Comparison of ENCODE assay signal across 9 mouse cellular contexts in genomic region chr9:104574476-104574875, GRCm38 (mm10). TPM values are rescaled to one million over a fixed set of nuclear protein-coding genes. Genes with fewer than 3 reads are reported as not detected.
A peak's percentile ranks its signal among the peaks of the same experiment; 100 is the strongest.
DNase-seq lines count a peak whose midpoint lies in the region; ATAC-seq and TF ChIP-seq lines count a peak whose summit lies in the region.
"Had no signal": no experiment of that assay in that cellular context is flagged by ENCODE, and none has a peak within 500 bp of the region (broad histone marks: within the 10 kb centered on the region; RNA-seq: fewer than 3 reads in every experiment).

No protein-coding gene starts in this region.

- no peak overlapping the region for H3K4me2 ChIP-seq in hindbrain, embryonic 15.5 days
- H3K4me2 ChIP-seq in midbrain, embryonic 11.5 days = no peak overlapping the region

- intact Hi-C loops in left cerebral cortex, postnatal 14 days (cut with DNase I) = loop anchor here (5.0 to 10.0 kb wide), 3 partner anchors 100 to 813 kb away; partner anchors contain the start of gene Mrpl3

- H3K9ac ChIP-seq in hindbrain, embryonic 15.5 days = no peak overlapping the region
- H3K9ac ChIP-seq in midbrain, embryonic 11.5 days (ENCODE audit: low read length) = no peak overlapping the region

- no peaks in the 10 kb centered on the region for H3K9me3 ChIP-seq in heart, embryonic 10.5 days
- no peaks in the 10 kb centered on the region for H3K9me3 ChIP-seq in hindbrain, embryonic 15.5 days
- no peaks in the 10 kb centered on the region for H3K9me3 ChIP-seq in midbrain, embryonic 11.5 days (ENCODE audit: control insufficient read depth, low read length)
- H3K9me3 ChIP-seq: megakaryocyte, embryonic 14.5 days had no signal

- no peaks in the 10 kb centered on the region for H3K36me3 ChIP-seq in heart, embryonic 10.5 days
- H3K36me3 ChIP-seq in hindbrain, embryonic 15.5 days = no peaks in the 10 kb centered on the region
- no peaks in the 10 kb centered on the region for H3K36me3 ChIP-seq in midbrain, embryonic 11.5 days (ENCODE audit: control insufficient read depth, insufficient read depth, low read length)
- H3K36me3 ChIP-seq in spleen, adult 2 months (ENCODE audit: control insufficient read depth, insufficient read depth, low read length) = no peaks in the 10 kb centered on the region

- peak; percentile 79 for DNase-seq in heart, embryonic 10.5 days (ENCODE audit: low spot score)
- DNase-seq in heart, adult 9 months (ENCODE audit: low spot score in 2 of 2) = no peak
- DNase-seq in fibroblast of lung, adult 2 months (ENCODE audit: low read depth) = peak; percentile 4
- DNase-seq in left cerebral cortex, postnatal 14 days (ENCODE audit: low spot score in 2 of 2) = peak; percentile 48 to 80
- DNase-seq in midbrain, embryonic 11.5 days (ENCODE audit: low spot score, missing footprints) = peak; percentile 95
- peak in 1 of 2 experiments; percentile 28 for DNase-seq in spleen, adult 2 months (ENCODE audit: low read depth in 1 of 2, low spot score in 2 of 2)

- TF ChIP-seq POLR2A in bone marrow, adult 2 months (IDR thresholded peaks at IDR 0.05; ENCODE audit: borderline replicate concordance, control insufficient read depth, low read depth, low read length) = no peak
- no peak for TF ChIP-seq POLR2A in spleen, adult 2 months (IDR thresholded peaks at IDR 0.05; ENCODE audit: low read depth, low read length)

- H3K27ac ChIP-seq in heart, embryonic 10.5 days = no peak overlapping the region
- H3K27ac ChIP-seq in bone marrow, adult 2 months (ENCODE audit: control insufficient read depth, insufficient read depth, low read depth, low read length, poor library complexity) = no peak overlapping the region
- no peak overlapping the region for H3K27ac ChIP-seq in hindbrain, embryonic 15.5 days (replicated peaks)
- H3K27ac ChIP-seq in midbrain, embryonic 11.5 days (ENCODE audit: low read depth, low read length) = no peak overlapping the region
- H3K27ac ChIP-seq in spleen, adult 2 months (ENCODE audit: insufficient read depth, low read length) = no peak overlapping the region

- ATAC-seq in hindbrain, embryonic 15.5 days (ENCODE audit: low FRiP score, low read depth) = peak; percentile 84; the same call in 1 of the 2 replicates
- peak; percentile 77; the same call in 1 of the 2 replicates for ATAC-seq in midbrain, embryonic 11.5 days (ENCODE audit: low FRiP score)

- no peaks in the 10 kb centered on the region for H3K4me1 ChIP-seq in heart, embryonic 10.5 days
- H3K4me1 ChIP-seq in bone marrow, adult 2 months (ENCODE audit: control insufficient read depth, insufficient read depth, low read length) = no peaks in the 10 kb centered on the region
- peaks cover 9% of the 10 kb centered on the region for H3K4me1 ChIP-seq in hindbrain, embryonic 15.5 days (replicated peaks)
- H3K4me1 ChIP-seq in midbrain, embryonic 11.5 days (ENCODE audit: control insufficient read depth, insufficient read depth, low read length) = peaks cover 4% of the 10 kb centered on the region; the same call in 1 of the 2 replicates
- H3K4me1 ChIP-seq in spleen, adult 2 months (ENCODE audit: control insufficient read depth, insufficient read depth, insufficient read length) = no peaks in the 10 kb centered on the region
- H3K4me1 ChIP-seq: megakaryocyte, embryonic 14.5 days had no signal

- TF ChIP-seq CTCF in bone marrow, adult 2 months (IDR thresholded peaks at IDR 0.05; ENCODE audit: control insufficient read depth, insufficient read depth, low read length) = peak; percentile 55; the same call in 1 of the 2 replicates
- peak; percentile 64; the same call in 1 of the 2 replicates for TF ChIP-seq CTCF in spleen, adult 2 months (IDR thresholded peaks at IDR 0.05; ENCODE audit: extremely low read depth, insufficient read depth, insufficient read length, insufficient replicate concordance)

- no peak overlapping the region for H3K4me3 ChIP-seq in heart, embryonic 10.5 days
- no peak overlapping the region for H3K4me3 ChIP-seq in bone marrow, adult 2 months (replicated peaks; ENCODE audit: control insufficient read depth, low read depth, low read length)
- H3K4me3 ChIP-seq in hindbrain, embryonic 15.5 days = no peak overlapping the region
- no peak overlapping the region for H3K4me3 ChIP-seq in midbrain, embryonic 11.5 days (ENCODE audit: low read depth, low read length)
- no peak overlapping the region for H3K4me3 ChIP-seq in spleen, adult 2 months (ENCODE audit: extremely low read depth, insufficient read depth, insufficient read length)
- H3K4me3 ChIP-seq: megakaryocyte, embryonic 14.5 days had no signal

- peaks cover 23% of the 10 kb centered on the region for H3K27me3 ChIP-seq in heart, embryonic 10.5 days (ENCODE audit: insufficient read depth, poor library complexity, severe bottlenecking)
- peaks cover 17% of the 10 kb centered on the region for H3K27me3 ChIP-seq in hindbrain, embryonic 15.5 days
- peaks cover 9% of the 10 kb centered on the region; the same call in 1 of the 2 replicates for H3K27me3 ChIP-seq in midbrain, embryonic 11.5 days (ENCODE audit: control insufficient read depth, insufficient read depth, low read length)
- H3K27me3 ChIP-seq in spleen, adult 2 months (ENCODE audit: control insufficient read depth, insufficient read depth, low read length) = peaks cover 1% of the 10 kb centered on the region; the same call in 1 of the 2 replicates

- 5% methylated on average over 6 of the region's 6 CpGs for whole genome bisulfite sequencing in heart, embryonic 10.5 days
- 2% methylated on average over 6 of the region's 6 CpGs for WGBS in bone marrow, adult 2 months
- WGBS in hindbrain, embryonic 15.5 days = 2% methylated on average over 6 of the region's 6 CpGs
- 2% methylated on average over 6 of the region's 6 CpGs for WGBS in midbrain, embryonic 11.5 days
- 4% methylated on average over 6 of the region's 6 CpGs for WGBS in spleen, adult 2 months

RNA-seq across cellular contexts. Expression of gene Cpne4, which starts 27.4 kb away (rescaled TPM):
- polyA plus RNA-seq in heart, embryonic 10.5 days (2016; fragmentation: Nextera tagmentation; extraction: Ambion mirVana) = 0.60 and 0.95 TPM in 2 replicates
- not detected in 2 replicates for polyA plus RNA-seq in bone marrow, adult 2 months (2011; ENCODE audit: insufficient read depth, insufficient read length, low replicate concordance, missing spikeins)
- polyA plus RNA-seq in hindbrain, embryonic 15.5 days (2015; fragmentation: Nextera tagmentation; extraction: Ambion mirVana) = 13.9 and 15.2 TPM in 2 replicates
- total RNA-seq in left cerebral cortex, postnatal 14 days (2021) = 10 to 100 TPM; 68.5 to 75.8 TPM
- polyA plus RNA-seq in midbrain, embryonic 11.5 days (2014; fragmentation: Nextera tagmentation; extraction: Ambion mirVana) = 2.0 and 2.1 TPM in 2 replicates
- polyA plus RNA-seq in spleen, adult 2 months (2012; rRNA removed) = 0.08 and 0.09 TPM in 2 replicates

Comparison
In these comparisons a context has a peak if more than half of its experiments do, and no peak if none do; other contexts are left out.
1. DNase-seq: peak in heart, embryonic 10.5 days (single experiment), fibroblast of lung, adult 2 months (single experiment), left cerebral cortex, postnatal 14 days (2 of 2) and midbrain, embryonic 11.5 days (single experiment); none in heart, adult 9 months (0 of 2).